Mouse (Mus musculus): ENCODE measurements around the gene Syk.

Gene Syk

DNA sequence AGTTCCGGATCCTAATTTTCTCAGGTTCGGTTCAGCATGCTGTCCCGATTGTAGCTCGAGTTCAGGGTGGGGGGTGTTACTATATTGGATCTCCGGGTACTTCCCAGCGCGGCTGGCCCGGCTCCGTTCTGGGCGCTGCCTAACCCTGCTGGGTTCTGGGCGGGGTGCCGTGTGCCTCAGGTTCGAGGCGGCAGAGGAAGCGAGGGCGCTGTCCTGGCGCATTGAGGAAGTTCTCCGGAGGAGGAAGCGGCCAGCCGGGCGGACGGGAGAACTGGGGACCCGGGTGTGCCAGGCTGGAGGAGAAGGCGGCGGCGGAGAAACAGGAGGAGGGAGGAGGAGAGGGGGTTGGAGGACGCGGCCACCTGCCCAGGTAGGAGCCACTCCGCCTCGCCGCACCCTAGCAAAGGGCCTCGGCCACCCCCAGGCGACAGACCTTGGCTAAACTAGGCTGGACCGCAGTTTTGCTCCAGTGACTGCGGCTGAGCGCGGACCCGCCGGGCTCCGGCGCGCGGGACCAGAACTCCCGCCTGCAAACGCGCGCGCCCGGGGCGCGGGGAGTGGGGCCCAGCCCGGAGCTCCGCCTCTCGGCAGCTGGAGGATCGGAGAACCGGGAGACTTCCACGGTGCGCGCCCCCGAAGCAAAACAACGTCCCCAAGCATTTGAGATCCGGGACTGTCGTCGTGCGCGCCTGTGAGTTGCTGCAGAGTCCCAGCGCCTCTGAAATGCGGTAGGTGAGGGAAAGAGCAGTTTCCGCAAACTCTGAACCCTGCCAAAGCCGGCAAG, at the start of gene Syk:
Gene Syk (plus strand): TSS at position 296 of the 784 bp plus-strand sequence.
- DNase-seq (ENCODE audit: low spot score): peak; percentile 40

DNA sequence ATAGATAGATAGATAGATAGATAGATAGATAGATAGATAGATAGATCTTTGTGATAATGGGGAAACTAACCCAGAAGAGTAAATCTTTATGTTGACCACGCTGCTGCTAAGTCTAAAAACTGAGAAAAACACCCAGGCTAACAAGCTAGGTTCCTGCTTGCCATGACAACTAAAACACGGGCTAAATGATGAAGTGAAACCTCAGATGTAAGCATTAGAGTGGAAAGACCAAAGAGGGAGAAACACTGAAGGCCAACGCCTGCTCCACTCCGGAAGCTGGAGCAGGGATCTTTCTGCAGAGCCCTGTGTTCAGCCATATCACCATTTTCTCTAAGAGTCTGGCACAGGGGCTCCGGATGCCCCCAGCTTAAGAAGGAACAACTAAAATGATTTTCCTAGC, 49.3 kb upstream of the Syk start:
- no peak for DNase-seq (ENCODE audit: low spot score)

DNA sequence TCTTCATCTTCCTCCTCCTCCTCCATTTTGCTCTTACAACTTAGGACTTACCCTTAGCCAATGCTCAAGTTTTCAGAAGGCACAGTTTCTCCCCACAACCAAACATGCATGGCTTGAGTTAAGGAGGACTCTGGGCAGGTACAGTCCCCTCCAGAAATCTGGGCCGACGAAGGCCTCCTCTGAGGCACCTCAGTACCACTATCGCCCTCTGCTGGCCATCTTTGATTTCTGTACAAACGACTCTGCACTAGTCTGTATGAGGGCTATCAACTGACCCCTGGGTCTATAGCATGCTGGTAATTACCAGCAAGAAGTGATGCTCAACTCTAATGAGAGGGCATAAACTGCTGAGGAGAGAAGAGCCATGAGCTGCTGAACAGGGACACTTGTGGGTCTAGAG, 47.4 kb upstream of the Syk start:
- peak; percentile 71 for DNase-seq (ENCODE audit: low spot score)

DNA sequence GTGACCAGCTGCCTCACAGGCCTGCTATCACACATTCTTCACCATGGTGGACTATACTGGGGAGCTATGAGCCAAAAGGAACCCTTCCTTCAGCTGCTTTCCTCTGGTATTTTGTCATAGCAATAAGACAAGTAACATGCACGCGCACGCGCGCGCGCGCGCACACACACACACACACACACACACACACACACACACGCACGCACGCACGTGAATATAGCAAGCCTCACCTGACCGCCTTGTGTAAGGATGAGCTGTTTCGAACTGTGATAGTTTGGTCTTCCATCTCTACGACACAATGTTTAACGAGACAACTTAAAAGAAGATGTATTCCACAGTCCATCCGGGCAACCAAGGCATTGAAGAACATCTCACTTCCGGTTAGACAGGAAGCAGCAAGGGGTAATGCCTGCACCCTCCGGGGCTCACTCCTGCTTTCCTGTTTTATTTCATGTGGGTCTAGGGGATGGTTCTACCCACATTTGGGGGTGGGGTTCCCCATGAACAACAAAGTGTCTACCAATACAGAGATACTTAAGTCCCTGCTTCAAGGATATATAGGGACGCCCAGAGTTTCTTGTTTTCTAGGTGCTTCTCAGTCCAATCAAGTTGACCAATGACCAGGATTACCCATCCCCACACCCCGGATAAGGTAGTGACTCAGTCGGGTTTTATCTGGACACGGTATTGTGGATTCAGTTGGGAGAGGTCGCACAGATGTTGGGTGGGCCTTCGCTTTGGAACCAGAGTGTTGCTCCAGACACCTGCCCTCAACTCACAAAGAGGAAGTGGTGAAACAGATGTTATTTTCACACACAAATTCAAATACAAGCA, 45.0 kb upstream of the Syk start:
- no peak for DNase-seq (ENCODE audit: low spot score)

DNA sequence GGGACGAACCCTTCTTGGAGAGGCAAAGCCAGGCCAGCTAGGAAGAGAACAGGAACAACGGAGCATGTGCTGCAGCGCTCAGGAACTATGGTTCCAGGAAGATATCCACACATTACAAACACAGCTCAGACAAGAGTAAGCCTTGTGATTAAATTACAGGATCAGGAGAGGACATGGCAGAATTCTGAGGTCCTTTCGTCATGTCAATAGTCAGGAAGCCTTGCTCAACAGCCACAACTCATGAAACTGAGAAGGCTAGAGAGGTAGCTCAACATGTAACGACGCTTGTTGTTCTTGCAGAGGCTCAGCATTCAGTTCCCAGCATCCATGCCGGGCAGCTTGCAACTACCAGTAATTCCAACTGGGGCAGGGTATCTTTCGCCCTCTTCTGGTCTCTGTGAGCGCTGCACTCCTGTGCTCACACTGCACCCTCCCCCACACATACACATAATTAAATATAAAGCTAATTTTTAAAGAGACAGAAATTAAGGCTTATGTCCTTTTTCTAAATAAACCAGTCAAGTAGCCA, 44.3 kb upstream of the Syk start:
- no peak for DNase-seq (ENCODE audit: low spot score)

DNA sequence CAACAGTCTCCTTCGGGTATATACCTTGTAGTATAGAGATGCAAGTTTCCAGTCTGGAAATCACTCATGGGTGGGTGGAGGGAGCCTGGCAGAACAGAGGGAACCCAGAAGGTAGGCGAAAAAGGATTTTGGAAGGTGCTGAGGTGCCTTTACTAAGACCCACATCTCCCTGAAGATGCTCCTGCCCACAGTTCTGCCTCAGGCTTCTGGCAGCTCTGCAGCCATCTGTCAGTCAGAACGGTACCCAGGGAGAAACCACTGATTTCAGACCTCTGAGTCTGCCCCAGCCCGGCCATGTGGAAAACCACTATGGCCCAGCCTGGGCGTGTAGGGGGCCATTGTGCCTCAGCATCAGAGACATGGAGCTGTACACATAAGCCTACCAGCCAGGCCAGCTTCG, 43.5 kb upstream of the Syk start:
- DNase-seq (ENCODE audit: low spot score): no peak

DNA sequence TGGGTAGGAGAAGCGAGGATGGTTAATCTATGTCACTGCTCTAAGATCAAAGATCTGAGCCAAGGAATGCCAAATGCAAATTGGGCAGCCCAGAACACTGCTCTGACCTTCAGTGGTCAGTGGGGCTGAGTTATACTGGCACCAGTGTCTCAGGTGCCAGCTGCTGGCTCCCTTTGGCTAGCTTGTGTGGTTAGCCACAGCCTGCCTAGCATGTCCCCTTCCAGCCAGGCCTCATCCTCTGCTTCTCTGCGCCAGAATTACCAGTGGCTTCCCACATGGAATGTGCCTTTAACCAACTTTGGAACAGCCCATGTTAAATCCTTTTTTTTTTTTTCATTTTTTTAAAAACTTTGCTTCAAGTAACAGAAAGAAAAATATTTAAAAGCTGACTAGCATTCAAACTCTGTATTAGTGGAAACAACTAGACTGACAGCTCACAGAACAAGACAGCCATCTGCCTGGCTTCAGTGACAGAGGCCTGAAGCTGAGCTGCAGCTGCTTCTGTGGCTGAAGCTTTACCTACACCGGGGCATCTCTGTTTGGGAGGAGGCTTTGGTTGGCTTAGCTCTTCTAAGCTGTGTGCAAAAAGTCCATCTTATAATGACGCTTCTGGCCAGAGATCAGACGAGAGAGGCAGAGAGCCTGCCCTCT, 41.5 kb upstream of the Syk start:
- DNase-seq (ENCODE audit: low spot score): no peak

DNA sequence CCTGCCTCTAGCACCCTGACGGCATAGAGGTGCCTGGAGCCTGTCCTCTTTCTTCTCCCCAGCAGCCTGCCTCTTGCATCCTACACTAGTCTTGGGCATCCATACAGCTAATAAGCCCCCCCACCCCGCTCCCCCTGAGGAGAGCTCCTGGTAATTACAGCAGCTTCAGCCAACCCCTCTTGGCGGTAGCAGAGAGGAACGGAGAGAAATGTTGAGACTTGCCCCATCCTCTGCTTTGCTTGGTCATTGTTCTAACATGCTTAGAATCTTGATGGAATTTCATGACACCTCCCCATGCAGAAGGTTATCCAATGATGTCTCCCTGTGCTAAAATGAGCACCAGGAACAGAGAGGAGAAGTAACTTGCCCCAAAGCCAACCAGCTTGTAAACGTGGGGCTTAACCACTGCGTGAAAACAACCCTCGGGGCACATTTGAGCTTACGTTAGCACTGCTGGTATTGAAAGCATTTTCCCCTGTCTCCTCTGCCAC, 40.9 kb upstream of the Syk start:
- DNase-seq (ENCODE audit: low spot score): no peak

DNA sequence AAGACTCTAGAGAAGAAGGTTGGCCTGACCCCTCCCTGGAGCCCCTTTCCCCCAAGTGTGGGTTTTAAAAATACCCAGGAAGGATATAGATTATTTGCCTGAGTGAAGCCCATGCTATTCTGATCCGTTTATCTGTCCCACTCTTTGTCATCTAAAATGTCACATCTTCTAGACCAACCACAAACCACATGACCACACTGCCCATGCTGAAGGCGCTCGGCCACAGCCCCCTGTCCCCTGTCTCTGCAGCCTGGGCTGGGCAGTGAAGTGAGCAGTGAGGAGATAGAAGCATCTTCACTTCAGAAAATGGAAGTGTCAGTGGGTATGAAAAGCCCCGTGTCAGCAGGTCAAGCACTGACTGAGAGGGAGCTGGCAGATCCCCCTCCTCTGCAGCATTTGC, 40.3 kb upstream of the Syk start:
- DNase-seq (ENCODE audit: low spot score): no peak

DNA sequence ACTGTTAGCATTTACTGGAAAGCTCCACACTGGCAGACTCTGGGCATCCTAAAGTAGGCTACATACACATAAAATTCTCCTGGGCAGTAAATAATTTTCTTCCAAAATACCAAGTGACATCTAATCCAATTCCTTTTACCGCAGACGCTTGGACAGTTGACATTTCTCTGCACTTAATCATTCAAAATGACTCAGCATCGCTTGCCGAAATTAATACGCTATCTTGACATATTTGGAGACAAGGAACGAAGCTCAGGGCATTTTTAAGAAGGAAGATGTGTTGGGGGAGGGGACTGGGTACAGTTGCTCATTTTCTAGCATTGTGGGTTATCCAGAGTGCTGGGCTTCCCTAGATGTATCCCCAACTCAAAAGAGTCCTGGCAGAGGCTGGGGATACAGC, 36.7 kb upstream of the Syk start:
- DNase-seq (ENCODE audit: low spot score): no peak

DNA sequence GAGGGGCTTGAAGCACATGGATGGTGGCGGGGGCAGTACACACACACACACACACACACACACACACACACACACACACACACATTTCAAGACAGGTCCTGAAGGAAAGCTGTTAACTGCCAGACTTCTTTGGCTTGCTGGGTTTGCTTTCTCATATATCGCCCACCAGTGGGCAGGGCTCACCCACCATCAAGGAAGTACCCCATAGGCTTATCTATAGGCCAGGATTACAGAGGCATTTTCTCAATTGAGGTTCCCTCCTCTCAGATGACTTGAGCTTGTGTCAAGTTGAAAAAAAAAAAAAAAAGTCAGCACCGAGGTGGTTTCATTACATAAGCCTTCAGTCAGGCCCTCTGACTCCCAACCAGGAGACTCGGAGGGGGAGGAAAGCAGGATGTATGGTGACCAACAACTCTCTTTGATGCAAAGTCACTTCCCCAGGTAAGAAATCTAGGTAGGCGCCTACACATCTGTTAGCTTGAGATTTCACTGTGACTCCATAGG, 32.2 kb upstream of the Syk start:
- no peak for DNase-seq (ENCODE audit: low spot score)

DNA sequence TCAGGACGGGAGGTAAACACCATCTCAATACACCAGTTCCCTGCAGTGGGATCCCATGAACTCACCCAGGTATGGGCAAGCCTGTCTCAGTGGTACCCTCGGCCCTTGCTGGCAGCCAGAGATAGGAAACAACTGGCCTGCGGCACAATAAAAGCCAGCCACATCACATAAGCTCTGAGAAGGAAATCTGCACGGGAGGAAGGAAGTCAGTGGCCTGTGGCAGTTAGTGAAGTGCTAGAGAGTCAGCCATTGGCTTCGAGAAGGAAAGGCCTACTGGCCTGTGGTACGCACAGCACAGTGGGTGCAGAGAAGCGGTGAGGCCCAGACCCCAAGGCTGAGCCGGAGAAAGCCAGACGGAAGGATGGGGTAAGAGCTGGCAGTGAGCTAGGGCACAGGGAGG, 31.7 kb upstream of the Syk start:
- no peak for DNase-seq (ENCODE audit: low spot score)

DNA sequence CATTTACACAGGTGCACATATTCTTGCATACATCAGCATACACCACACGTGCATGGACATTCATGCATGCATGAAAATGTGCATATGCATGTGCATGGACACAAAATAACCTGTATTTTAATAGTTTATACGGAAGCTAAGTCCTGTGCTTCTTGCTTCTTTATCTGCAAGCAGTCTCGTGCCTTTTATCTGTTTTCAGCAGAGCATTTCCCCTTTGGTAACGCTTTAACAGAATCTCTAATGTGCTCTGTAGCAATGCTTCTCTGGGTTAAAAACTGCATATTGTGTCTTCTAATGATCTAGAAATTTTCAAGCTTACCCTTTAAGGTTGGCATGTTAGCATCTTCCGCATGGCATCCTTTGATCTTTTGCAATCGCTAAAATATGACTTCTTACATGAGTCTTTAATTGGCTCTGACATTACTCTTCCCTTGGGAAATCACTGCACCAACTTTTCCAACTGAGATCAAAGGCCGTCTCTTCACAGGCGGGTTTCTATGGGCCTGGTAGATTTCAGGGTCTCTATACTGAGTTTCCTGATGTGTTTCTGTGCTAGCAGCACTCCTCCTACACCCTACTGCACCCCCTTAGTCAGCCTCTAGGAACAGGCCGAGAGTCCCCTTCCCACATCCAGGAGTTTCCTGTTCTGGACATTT, 30.0 kb upstream of the Syk start:
- no peak for DNase-seq (ENCODE audit: low spot score)

DNA sequence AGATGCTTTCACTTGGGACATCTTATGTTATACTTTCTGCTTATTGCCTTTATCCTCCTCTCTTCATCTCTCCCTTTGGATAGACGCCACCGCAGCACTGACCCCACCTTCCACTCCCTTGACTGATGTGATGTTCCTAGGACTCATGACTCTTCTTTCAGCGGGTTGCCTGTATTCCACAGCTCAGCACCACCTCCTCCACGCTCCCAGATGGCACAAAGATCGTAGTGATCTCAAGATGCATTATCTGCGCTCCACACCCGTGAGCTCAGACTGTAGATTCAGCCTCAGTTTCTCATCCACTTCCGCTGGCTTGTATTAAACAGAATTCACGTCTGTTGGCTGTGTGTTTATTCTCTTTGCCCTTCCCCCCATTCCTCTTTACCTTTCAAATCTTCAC, 28.3 kb upstream of the Syk start:
- DNase-seq (ENCODE audit: low spot score): no peak

DNA sequence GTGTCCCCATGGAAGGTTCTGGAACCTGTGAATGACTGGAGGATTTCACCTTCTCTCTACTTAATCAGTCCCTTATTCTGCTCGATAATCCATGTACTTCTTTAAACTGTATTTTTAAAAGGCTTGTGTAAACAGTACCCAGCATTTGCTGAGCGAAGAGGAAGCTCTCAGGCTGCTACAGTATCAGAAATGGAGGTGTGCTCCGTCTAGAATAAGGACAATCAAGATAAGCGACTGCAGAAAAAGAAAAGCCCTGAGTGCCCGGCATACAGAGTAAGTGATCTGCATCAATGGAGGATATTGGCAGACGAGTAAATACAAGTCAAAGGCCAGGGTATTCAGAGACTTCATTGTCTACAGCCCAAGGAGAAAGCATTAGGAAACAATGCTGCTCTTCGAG, 25.6 kb upstream of the Syk start:
- DNase-seq (ENCODE audit: low spot score): no peak

DNA sequence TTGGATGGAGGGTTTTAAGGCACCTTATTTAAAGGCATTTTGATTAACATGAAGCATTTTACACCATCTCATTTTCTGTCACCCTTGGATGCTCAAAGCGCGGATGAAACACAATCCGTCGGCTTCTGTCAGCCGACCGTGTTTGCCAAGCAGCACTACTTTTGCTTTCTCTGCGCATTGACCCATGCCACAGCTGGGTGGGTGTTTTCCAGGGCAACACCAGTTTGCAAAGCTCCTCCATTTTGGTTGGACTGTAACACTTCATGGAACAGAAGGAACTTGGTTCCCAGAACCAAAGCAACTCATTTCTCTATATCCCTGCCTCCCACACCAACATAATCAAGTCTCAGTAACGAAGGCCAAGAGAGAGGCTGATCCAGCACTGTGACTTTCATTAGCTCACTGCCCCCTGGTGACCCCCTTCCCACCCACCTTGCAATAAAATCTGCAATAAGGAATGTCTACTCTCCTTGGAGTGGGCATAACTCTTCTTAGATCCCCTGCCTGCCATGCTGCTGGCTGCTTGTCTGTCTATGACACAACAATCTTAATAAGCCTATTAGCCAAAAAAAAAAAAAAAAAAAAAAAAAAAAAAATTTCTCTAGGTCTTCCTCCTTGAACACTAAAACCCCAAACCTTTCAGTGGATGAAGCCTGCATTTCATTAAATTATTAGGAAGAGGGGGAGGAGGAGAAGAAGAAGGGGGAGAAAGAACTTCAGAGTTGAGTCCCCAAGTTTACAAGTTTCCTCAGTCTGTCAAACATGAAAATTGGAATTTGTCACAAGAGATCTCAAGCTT, 21.4 kb upstream of the Syk start:
- DNase-seq (ENCODE audit: low spot score): no peak

DNA sequence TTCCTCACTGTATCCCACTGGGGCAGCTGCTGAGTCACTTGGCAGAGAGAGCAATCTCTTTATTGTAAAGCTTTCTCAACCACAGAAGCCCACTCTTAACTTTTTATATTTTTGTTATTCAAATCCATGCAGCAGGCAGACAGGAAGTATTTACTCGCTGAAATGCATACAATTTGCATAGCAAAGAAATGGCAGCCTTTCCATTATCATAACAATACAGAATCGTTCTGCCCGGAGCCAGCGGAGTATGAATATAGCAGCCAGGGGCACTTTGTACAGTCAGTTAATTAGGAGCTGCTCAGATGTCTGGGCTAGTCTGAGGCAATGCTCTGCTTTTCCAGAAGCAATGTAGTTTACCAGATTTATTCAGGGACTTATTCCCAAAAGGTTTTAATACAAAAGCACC, 20.8 kb upstream of the Syk start:
- no peak for DNase-seq (ENCODE audit: low spot score)

DNA sequence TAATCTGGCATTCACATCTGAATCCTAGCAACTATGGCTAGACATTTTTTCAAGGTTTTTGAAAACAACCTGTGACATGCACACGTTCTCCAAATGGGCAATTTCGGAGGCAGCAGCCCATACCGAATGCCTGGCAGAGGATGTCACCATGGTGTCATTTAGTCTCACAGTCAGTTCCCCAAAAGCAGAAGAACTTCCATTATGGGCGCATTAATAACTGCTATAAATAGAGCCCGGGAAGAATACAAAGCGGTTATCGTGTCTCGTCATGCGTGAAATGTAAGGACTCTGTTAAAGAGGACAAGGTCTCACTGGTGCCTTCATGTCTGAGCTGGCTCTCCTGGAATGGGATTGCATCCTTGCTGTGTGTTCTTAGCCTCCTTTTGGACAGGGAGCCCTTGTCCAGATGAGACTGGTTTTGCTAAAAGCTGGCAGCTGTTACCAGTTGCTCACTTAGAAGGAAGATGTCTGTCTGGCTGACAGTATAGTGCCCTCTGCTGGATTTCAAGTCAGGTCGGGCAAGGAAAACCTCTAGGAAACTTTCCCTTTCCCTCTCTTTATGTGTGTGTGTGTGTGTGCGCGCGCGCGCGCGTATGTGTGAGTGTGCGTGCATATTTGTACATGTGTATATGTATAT, 17.8 kb upstream of the Syk start:
- DNase-seq (ENCODE audit: low spot score): no peak

DNA sequence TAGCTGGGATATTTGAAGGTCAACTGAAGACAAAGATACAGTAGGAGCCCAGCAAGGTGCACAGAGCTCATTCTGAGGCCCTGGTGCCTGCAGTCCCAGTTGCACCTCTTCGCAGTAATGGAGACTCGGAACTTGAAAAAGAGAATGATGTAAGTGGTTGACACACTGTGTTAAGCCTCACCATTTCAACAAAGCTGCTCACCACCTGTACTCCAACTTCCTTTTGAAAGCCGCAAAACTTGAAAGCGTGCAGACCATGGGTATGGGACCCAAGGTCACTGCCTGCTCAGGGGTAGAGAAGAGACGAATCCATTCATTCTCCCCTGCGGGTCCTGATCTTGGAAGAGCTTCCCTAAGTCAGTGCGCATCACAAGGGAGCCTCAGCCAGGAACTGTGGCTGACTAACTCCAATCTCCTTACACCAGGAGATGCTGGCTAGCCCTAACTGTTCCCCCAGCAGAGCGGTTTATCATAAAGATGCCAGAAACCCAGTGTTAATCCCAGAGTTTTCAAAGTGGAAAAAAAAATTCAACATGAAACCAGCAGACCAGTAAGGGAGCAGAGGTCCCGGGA, 16.7 kb upstream of the Syk start:
- no peak for DNase-seq (ENCODE audit: low spot score)

DNA sequence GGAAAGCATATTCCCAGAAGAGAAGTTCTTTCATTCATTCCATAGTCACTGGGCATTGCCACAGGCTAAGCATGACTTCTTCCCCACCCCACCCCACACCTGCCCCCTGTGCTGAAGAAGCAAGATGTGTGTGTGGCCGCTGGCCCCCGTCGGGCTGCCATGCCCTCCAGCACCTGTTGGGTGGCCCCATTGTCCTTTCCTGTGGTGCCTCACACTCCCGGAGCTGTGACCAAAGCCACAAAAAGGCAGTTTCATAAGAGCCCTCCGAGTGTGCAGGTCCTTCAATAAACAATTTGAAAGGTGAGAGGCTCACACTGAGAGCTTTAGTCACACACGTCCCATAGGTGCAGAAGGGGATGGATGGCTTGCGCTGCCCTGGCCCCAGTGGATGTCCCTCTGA, 16.2 kb upstream of the Syk start:
- no peak for DNase-seq (ENCODE audit: low spot score)

Data from urinary bladder, postnatal 25 days (tissue).